ENCODE assay signal across 27 mouse cellular contexts in genomic region chr2:67445780-67446179, GRCm38 (mm10). TPM values are rescaled to one million over a fixed set of nuclear protein-coding genes. Genes with fewer than 3 reads are reported as not detected.
DNase-seq lines count a peak whose midpoint lies in the region; ATAC-seq and TF ChIP-seq lines count a peak whose summit lies in the region.
"Had no signal": no experiment of that assay in that cellular context is flagged by ENCODE, and none has a peak within 500 bp of the region (broad histone marks: within the 10 kb centered on the region; RNA-seq: fewer than 3 reads in every experiment).

Gene Xirp2, plus strand, starts transcription at chr2:67446002.

- H3K4me1 ChIP-seq in heart, embryonic 12.5 days (replicated peaks), result no peaks in the 10 kb centered on the region
- H3K4me1 ChIP-seq in heart, adult 2 months (ENCODE audit: control insufficient read depth, insufficient read depth, low read length), result no peaks in the 10 kb centered on the region
- H3K4me1 ChIP-seq in embryonic facial prominence, embryonic 10.5 days, result no peaks in the 10 kb centered on the region
- H3K4me1 ChIP-seq: embryonic facial prominence, embryonic 12.5 days; forebrain, embryonic 12.5 days; limb, embryonic 15.5 days; lung, embryonic 15.5 days; midbrain, embryonic 10.5 days; neural tube, embryonic 15.5 days had no signal

- no peaks in the 10 kb centered on the region for H3K27me3 ChIP-seq in heart, embryonic 12.5 days (replicated peaks)
- H3K27me3 ChIP-seq in heart, adult 2 months (ENCODE audit: control insufficient read depth, insufficient read depth, low read length), result no peaks in the 10 kb centered on the region
- no peaks in the 10 kb centered on the region for H3K27me3 ChIP-seq in embryonic facial prominence, embryonic 10.5 days (replicated peaks; ENCODE audit: low read depth, poor library complexity, severe bottlenecking)
- H3K27me3 ChIP-seq: embryonic facial prominence, embryonic 12.5 days; forebrain, embryonic 12.5 days; limb, embryonic 15.5 days; lung, embryonic 15.5 days; neural tube, embryonic 15.5 days had no signal

- no peak within 1 kb of the TSS for H3K4me3 ChIP-seq in heart, embryonic 12.5 days
- H3K4me3 ChIP-seq in heart, adult 2 months, result peak within 1 kb of the TSS; percentile 53
- H3K4me3 ChIP-seq in embryonic facial prominence, embryonic 10.5 days, result no peak within 1 kb of the TSS
- H3K4me3 ChIP-seq: embryonic facial prominence, embryonic 12.5 days; forebrain, embryonic 12.5 days; limb, embryonic 15.5 days; lung, embryonic 15.5 days; midbrain, embryonic 10.5 days; neural tube, embryonic 15.5 days had no signal

- TF ChIP-seq POLR2A in heart, adult 2 months (IDR thresholded peaks at IDR 0.05; ENCODE audit: insufficient read depth, low read depth, low read length), result peak; percentile 93

- TF ChIP-seq CTCF in heart, adult 2 months (IDR thresholded peaks at IDR 0.05), result peak; percentile 16; the same call in 1 of the 2 replicates

- no peak within 1 kb of the TSS for H3K27ac ChIP-seq in heart, embryonic 12.5 days (ENCODE audit: poor library complexity, severe bottlenecking)
- H3K27ac ChIP-seq in heart, adult 2 months, result peak within 1 kb of the TSS; percentile 89
- H3K27ac ChIP-seq in embryonic facial prominence, embryonic 10.5 days (replicated peaks), result no peak within 1 kb of the TSS
- H3K27ac ChIP-seq: embryonic facial prominence, embryonic 12.5 days; forebrain, embryonic 12.5 days; kidney, postnatal 0 days; limb, embryonic 15.5 days; liver, embryonic 14.5 days; lung, embryonic 15.5 days; macrophage; midbrain, embryonic 10.5 days; neural tube, embryonic 15.5 days had no signal

- no peaks in the 10 kb centered on the region for H3K36me3 ChIP-seq in heart, embryonic 12.5 days
- no peaks in the 10 kb centered on the region; the same call in 1 of the 2 replicates for H3K36me3 ChIP-seq in heart, adult 2 months (ENCODE audit: control insufficient read depth, insufficient read depth, low read length)
- H3K36me3 ChIP-seq in embryonic facial prominence, embryonic 10.5 days (replicated peaks), result no peaks in the 10 kb centered on the region
- H3K36me3 ChIP-seq: embryonic facial prominence, embryonic 12.5 days; forebrain, embryonic 12.5 days; limb, embryonic 15.5 days; lung, embryonic 15.5 days; midbrain, embryonic 10.5 days; neural tube, embryonic 15.5 days had no signal

- TF ChIP-seq EP300 in heart, adult 2 months (IDR thresholded peaks at IDR 0.05; ENCODE audit: insufficient read depth, low read depth, low read length), result 0 out of 2 replicates have a peak, but pooled peaks have one; percentile 66

- intact Hi-C loops in heart, adult 2 months (cut with DNase I), result loop anchor here (5.0 kb wide), 1 partner anchor 62 kb away; no protein-coding TSS in a partner anchor
- intact Hi-C loops in heart, postnatal 10 days (cut with DNase I), result no loop called here

- no peak within 1 kb of the TSS for H3K4me2 ChIP-seq in heart, embryonic 12.5 days
- H3K4me2 ChIP-seq: embryonic facial prominence, embryonic 12.5 days; forebrain, embryonic 12.5 days; limb, embryonic 15.5 days; lung, embryonic 15.5 days; neural tube, embryonic 15.5 days had no signal

- WGBS in heart, embryonic 12.5 days, result 56% methylated on average over 3 of the region's 3 CpGs
- 44% methylated on average over 3 of the region's 3 CpGs for WGBS in heart, adult 2 months
- WGBS in embryonic facial prominence, embryonic 10.5 days, result 84% methylated on average over 3 of the region's 3 CpGs

- no peaks in the 10 kb centered on the region for H3K9me3 ChIP-seq in heart, embryonic 12.5 days (replicated peaks)
- H3K9me3 ChIP-seq in embryonic facial prominence, embryonic 10.5 days, result no peaks in the 10 kb centered on the region
- H3K9me3 ChIP-seq: embryonic facial prominence, embryonic 12.5 days; forebrain, embryonic 12.5 days; limb, embryonic 15.5 days; lung, embryonic 15.5 days; midbrain, embryonic 10.5 days; neural tube, embryonic 15.5 days had no signal

- no peak within 1 kb of the TSS for H3K9ac ChIP-seq in heart, embryonic 12.5 days
- H3K9ac ChIP-seq in heart, adult 2 months (ENCODE audit: low read depth, low read length), result peak within 1 kb of the TSS; percentile 55; the same call in 1 of the 2 replicates
- H3K9ac ChIP-seq: embryonic facial prominence, embryonic 12.5 days; forebrain, embryonic 12.5 days; limb, embryonic 15.5 days; liver, embryonic 14.5 days; lung, embryonic 15.5 days; neural tube, embryonic 15.5 days had no signal

- H3K79me2 ChIP-seq in heart, adult 2 months (replicated peaks; ENCODE audit: control insufficient read depth, insufficient read depth, low read length), result no peaks in the 10 kb centered on the region

- ATAC-seq in heart, embryonic 12.5 days (ENCODE audit: insufficient number of reproducible peaks, low FRiP score), result no peak
- ATAC-seq in granulocyte monocyte progenitor cell, adult 5-6 weeks (replicated peaks; ENCODE audit: poor library complexity, severe bottlenecking), result no peak

- DNase-seq in heart, adult 11 months, result peak; percentile 96
- peak; percentile 55 to 63 for DNase-seq in heart, adult 2 months
- peak; percentile 47 to 67 for DNase-seq in heart, postnatal 10 days
- DNase-seq in skeletal muscle tissue, adult 2 months (ENCODE audit: low read depth, low spot score), result peak; percentile 88
- no peak for DNase-seq in lung, postnatal 36 days
- no peak for DNase-seq in embryonic facial prominence, embryonic 10.5 days (ENCODE audit: low spot score)
- DNase-seq: adrenal gland, postnatal 10 days; cerebellum, adult 18-20 months; cerebellum, postnatal 14 days; kidney, adult 2 months; left cerebral cortex, postnatal 4 days had no signal

RNA-seq across cellular contexts. Expression of gene Xirp2, which starts in this region (rescaled TPM):
- 0.08 and 0.13 TPM in 2 replicates for polyA plus RNA-seq in heart, embryonic 12.5 days (2016; fragmentation: Nextera tagmentation; extraction: Ambion mirVana)
- 100 to 1,000 TPM; 268 to 321 TPM for total RNA-seq in heart, adult 2 months (2021)
- 13.6 and 38.6 TPM in 2 replicates for polyA plus RNA-seq in heart, adult 2 months (2012; rRNA removed)
- total RNA-seq in heart, postnatal 10 days (2021), result 100 to 1,000 TPM in 1 of 2 experiments, 10 to 100 TPM in 1; 92.2 to 142 TPM
- polyA plus RNA-seq in embryonic facial prominence, embryonic 10.5 days (2016; fragmentation: Nextera tagmentation; extraction: Ambion mirVana), result not detected in 2 replicates
- total RNA-seq in granulocyte monocyte progenitor cell, adult 5-6 weeks (2014; fragmentation: Nextera tagmentation), result not detected in 2 replicates
- not detected in 2 replicates for total RNA-seq in granulocyte monocyte progenitor cell, adult 5-6 weeks (2017)
- total RNA-seq: layer of hippocampus, adult 18-20 months; layer of hippocampus, postnatal 14 days; left cerebral cortex, postnatal 4 days had no signal
- polyA plus RNA-seq: forebrain, embryonic 12.5 days; hindbrain, embryonic 11.5 days; kidney, postnatal 0 days; liver, embryonic 14.5 days; macrophage; midbrain, embryonic 10.5 days; testis, adult 2 months; urinary bladder, adult 2 months had no signal

Comparison
In these comparisons a context has a peak if more than half of its experiments do, and no peak if none do; other contexts are left out.
1. RNA of gene Xirp2 (total RNA-seq): 268 to 321 TPM in heart, adult 2 months and 92.2 to 142 TPM in heart, postnatal 10 days; not detected in granulocyte monocyte progenitor cell, adult 5-6 weeks; every median in the first group is over 10 times any median in the second.
2. RNA of gene Xirp2 (polyA plus RNA-seq): 13.6 to 38.6 TPM in heart, adult 2 months; 0.08 to 0.13 TPM in heart, embryonic 12.5 days and not detected in embryonic facial prominence, embryonic 10.5 days; every median in the first group is over 10 times any median in the second.
3. DNase-seq: peak in heart, adult 11 months (single experiment), heart, adult 2 months (2 of 2), heart, postnatal 10 days (2 of 2) and skeletal muscle tissue, adult 2 months (single experiment); none in lung, postnatal 36 days (single experiment) and embryonic facial prominence, embryonic 10.5 days (single experiment).